Mouse (Mus musculus) ES-Bruce4 (cell line): ENCODE data around the gene 4932415D10Rik. TPM values are rescaled to one million over a fixed set of nuclear protein-coding genes. Genes with fewer than 3 reads are reported as not detected.

Experiments
- H3K27ac ChIP-seq: 2 replicates; pipeline ENCODE4 v1.5.1; 2012; ENCODE audit warnings: low read length, inconsistent platforms; ENCODE audit not compliant: insufficient read depth
- H3K27me3 ChIP-seq: 2 replicates; pipeline ENCODE4 v1.6.1; 2012; ENCODE audit warnings: mild to moderate bottlenecking, low read length, inconsistent platforms; ENCODE audit not compliant: control insufficient read depth, poor library complexity, insufficient read depth, severe bottlenecking
- H3K36me3 ChIP-seq: 2 replicates; pipeline ENCODE4 v1.6.1; 2012; ENCODE audit warnings: inconsistent platforms, mild to moderate bottlenecking, low read length, moderate library complexity; ENCODE audit not compliant: control insufficient read depth, poor library complexity, insufficient read depth, severe bottlenecking
- H3K4me1 ChIP-seq: one replicate; pipeline ENCODE4 v1.8.1; 2011; ENCODE audit warnings: low read length; ENCODE audit not compliant: control insufficient read depth, insufficient read depth
- H3K4me3 ChIP-seq: 2 replicates; pipeline ENCODE4 v1.5.1; 2011; ENCODE audit warnings: low read depth, mild to moderate bottlenecking, low read length
- H3K9ac ChIP-seq: 2 replicates; pipeline ENCODE4 v1.6.1; 2012; ENCODE audit warnings: low read depth, mild to moderate bottlenecking, inconsistent platforms; ENCODE audit not compliant: poor library complexity, severe bottlenecking
- H3K9me3 ChIP-seq: replicated peaks from 2 replicates; pipeline ENCODE4 v1.6.1; 2012; ENCODE audit warnings: mild to moderate bottlenecking, low read length, inconsistent platforms; ENCODE audit not compliant: control insufficient read depth, poor library complexity, insufficient read depth, severe bottlenecking
- CTCF ChIP-seq: IDR thresholded peaks from one replicate; pipeline ENCODE4 v1.8.1; 2011; ENCODE audit warnings: low read depth, low read length
- EP300 ChIP-seq: IDR thresholded peaks from 2 replicates; pipeline ENCODE4 v1.6.1; 2011; ENCODE audit warnings: low read depth, low read length; ENCODE audit not compliant: insufficient read depth
- POLR2A ChIP-seq: IDR thresholded peaks from one replicate; pipeline ENCODE4 v1.8.1; 2011; ENCODE audit warnings: low read length; ENCODE audit not compliant: insufficient read depth
- polyA plus RNA-seq: library from polyadenylated mRNA; stranded (reverse); fragments of >200 nt; gene quantifications from 2 replicates; pipeline ENCODE4 v1.2.4, GENCODE M21; 2011; ENCODE audit warnings: low read depth; ENCODE audit not compliant: missing spikeins, insufficient read depth, insufficient read length

The 4932415D10Rik gene
- polyA plus RNA-seq, 1 experiment, result not detected

DNA sequence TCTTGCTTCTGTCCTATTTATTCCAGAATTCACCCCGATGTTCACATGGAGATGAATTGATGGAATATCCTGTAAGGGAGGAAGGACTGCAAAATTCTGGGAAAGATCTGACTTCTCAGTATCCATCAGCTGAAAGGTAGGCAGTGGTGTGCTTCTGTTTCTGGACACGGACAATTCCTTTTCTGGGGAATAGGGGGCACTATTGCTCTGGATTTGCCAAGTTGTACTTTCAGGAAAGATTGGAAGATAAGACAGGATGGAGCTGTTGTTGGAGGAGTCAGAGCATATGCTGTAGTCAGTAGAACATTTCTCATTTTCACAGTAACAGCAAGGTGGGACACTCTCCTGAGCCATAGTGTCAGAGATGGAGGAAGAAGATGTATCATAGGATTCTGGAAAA, 19.9 kb downstream of the 4932415D10Rik start:
- TF ChIP-seq CTCF, result no peak
- no peak for TF ChIP-seq POLR2A
- TF ChIP-seq EP300, result no peak
- H3K4me3 ChIP-seq, result no peak overlapping the region
- H3K9ac ChIP-seq, result no peak overlapping the region
- H3K36me3 ChIP-seq, result no peaks in the 10 kb centered on the region
- H3K4me1 ChIP-seq, result no peaks in the 10 kb centered on the region
- H3K27me3 ChIP-seq, result no peaks in the 10 kb centered on the region; the same call in 1 of the 2 replicates
- no peak overlapping the region for H3K27ac ChIP-seq
- H3K9me3 ChIP-seq, result no peaks in the 10 kb centered on the region

DNA sequence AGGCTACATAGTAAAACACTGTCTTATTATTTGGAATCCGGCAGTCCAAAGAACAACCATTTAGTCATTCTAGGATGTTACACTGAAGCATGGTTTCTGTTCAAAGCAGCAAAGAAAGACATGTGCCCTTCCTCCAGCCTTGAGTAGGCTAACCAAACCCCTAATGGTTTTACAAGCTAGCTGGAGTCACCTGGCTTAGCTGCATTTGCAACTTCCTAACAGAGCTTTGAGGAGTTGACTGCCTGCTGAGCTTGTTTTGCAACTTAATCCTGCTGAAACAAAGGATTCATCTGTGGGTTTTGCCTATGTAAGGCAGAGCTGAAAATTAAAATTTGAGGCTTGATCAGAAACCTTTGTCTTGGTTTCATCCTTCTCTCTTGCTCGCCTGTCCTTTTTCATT, 59.1 kb downstream of the 4932415D10Rik start:
- no peaks in the 10 kb centered on the region for H3K4me1 ChIP-seq
- TF ChIP-seq CTCF (no peak), POLR2A (no peak), EP300 (no peak)
- H3K9ac ChIP-seq, result no peak overlapping the region
- H3K27ac ChIP-seq, result peak overlapping the region; percentile 44; the same call in 1 of the 2 replicates
- H3K27me3 ChIP-seq, result no peaks in the 10 kb centered on the region
- no peaks in the 10 kb centered on the region for H3K36me3 ChIP-seq
- no peaks in the 10 kb centered on the region; the same call in 1 of the 2 replicates for H3K9me3 ChIP-seq
- no peak overlapping the region for H3K4me3 ChIP-seq

DNA sequence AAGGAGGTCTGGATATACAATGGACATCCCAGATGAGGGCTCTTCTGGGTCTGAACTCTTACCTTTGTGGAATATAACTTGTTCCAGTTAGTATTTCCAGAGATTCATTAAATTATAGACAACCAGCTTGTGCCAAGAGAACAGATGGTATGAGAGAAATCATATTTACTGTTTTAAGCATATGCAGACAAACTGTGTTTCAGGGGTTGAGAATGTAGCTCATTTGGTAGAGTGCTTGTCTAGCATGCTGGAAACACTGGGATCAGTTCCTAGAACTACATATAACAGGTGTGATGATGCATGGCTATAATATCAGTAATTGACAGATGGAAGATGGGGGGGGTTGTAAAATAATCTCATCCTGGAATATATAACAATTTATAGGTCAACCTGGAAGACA, 71.4 kb downstream of the 4932415D10Rik start:
- no peak for TF ChIP-seq POLR2A
- no peak for TF ChIP-seq CTCF
- TF ChIP-seq EP300, result no peak
- Histone ChIP-seq H3K36me3 (no peaks in the 10 kb centered on the region), H3K27me3 (no peaks in the 10 kb centered on the region), H3K4me3 (no peak overlapping the region), H3K9ac (no peak overlapping the region), H3K4me1 (no peaks in the 10 kb centered on the region), H3K27ac (no peak overlapping the region), H3K9me3 (no peaks in the 10 kb centered on the region)

DNA sequence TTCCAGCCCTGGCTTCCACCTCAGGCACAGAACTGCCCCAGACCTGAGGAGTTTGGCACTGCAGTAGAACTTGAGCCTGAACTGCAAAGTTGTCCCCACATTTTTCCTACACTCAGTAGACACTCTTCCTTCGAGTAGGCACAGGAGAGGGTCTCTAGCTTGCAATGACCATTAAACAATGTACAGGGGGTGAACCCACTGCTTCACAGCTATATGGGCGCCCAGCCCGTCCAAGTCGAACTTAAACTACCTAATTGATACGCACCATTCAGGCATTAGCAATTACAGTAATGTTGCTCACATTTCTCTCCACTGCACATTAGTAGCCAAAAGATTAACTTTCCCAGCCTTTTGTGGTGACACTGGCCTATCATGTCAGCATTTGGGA, 75.0 kb downstream of the 4932415D10Rik start:
- Histone ChIP-seq H3K27me3 (no peaks in the 10 kb centered on the region), H3K4me3 (peak overlapping the region; percentile 81), H3K4me1 (no peaks in the 10 kb centered on the region), H3K36me3 (no peaks in the 10 kb centered on the region), H3K9me3 (no peaks in the 10 kb centered on the region), H3K9ac (no peak overlapping the region), H3K27ac (no peak overlapping the region)
- TF ChIP-seq POLR2A (no peak), EP300 (no peak), CTCF (no peak)

DNA sequence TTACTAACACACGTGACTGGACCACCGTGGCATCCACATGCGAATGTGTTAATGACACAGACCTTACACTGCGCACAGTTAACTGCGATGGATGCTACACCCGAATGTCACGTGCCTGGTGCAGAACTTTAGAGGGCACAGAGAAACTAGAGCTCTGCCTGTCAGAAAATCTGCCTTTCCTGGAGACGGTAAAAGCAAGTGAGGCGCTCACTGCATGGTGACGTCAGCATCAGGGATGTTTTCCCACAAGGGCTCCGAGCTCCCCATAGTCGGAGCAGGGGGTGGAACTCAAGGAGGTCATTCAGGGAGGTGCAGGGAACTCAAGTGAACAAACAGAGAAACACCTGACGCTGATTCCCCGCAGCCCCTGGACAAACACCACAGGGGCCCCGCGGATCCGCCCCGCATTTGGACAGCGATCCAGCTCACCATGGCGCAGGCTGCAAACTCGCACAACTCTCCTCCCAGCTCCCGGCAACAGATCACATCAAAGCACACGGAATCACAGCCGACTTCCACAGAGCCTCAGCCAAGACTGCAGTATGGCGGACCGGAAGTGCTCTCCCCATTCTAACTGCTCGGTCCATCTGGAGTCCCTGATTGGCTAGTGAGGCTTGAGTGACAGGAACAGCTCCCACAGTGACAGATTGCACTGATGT, 75.5 kb downstream of the 4932415D10Rik start, which contains the start of gene Zfp938:
Gene Zfp938 (minus strand): TSS at position 539 of the 659 bp plus-strand sequence.
- H3K27me3 ChIP-seq, result no peaks in the 10 kb centered on the region
- H3K9ac ChIP-seq, result peak within 1 kb of the TSS; percentile 62
- no peak within 1 kb of the TSS for H3K27ac ChIP-seq
- H3K36me3 ChIP-seq, result no peaks in the 10 kb centered on the region
- H3K4me1 ChIP-seq, result no peaks in the 10 kb centered on the region
- peak within 1 kb of the TSS; percentile 81 for H3K4me3 ChIP-seq
- no peak for TF ChIP-seq CTCF
- 0 out of 2 replicates have a peak, but pooled peaks have one; percentile 13 for TF ChIP-seq EP300
- peak; percentile 69 for TF ChIP-seq POLR2A
- no peaks in the 10 kb centered on the region for H3K9me3 ChIP-seq

Other genes with a start within 250 kb of the 4932415D10Rik start
- 5.0 and 5.5 TPM in 2 replicates for gene BC024063, start 233.2 kb downstream of the 4932415D10Rik start, polyA plus RNA-seq
- 4.5 and 6.8 TPM in 2 replicates for gene AU041133, start 188.6 kb downstream of the 4932415D10Rik start, polyA plus RNA-seq
- gene Zfp938, start 75.3 kb downstream of the 4932415D10Rik start, polyA plus RNA-seq, result 6.1 and 7.3 TPM in 2 replicates
- gene Gm4924, start 37.7 kb upstream of the 4932415D10Rik start, polyA plus RNA-seq, result 19.6 and 24.4 TPM in 2 replicates
- gene Gm1553, start 176.0 kb upstream of the 4932415D10Rik start, polyA plus RNA-seq, result not detected in 2 replicates